Mouse (Mus musculus): ENCODE measurements around the gene Ryr1. TPM values are rescaled to one million over a fixed set of nuclear protein-coding genes. Genes with fewer than 3 reads are reported as not detected.

Ryr1 gene
- polyA plus RNA-seq, 1 experiment, result 1.1 TPM

DNA sequence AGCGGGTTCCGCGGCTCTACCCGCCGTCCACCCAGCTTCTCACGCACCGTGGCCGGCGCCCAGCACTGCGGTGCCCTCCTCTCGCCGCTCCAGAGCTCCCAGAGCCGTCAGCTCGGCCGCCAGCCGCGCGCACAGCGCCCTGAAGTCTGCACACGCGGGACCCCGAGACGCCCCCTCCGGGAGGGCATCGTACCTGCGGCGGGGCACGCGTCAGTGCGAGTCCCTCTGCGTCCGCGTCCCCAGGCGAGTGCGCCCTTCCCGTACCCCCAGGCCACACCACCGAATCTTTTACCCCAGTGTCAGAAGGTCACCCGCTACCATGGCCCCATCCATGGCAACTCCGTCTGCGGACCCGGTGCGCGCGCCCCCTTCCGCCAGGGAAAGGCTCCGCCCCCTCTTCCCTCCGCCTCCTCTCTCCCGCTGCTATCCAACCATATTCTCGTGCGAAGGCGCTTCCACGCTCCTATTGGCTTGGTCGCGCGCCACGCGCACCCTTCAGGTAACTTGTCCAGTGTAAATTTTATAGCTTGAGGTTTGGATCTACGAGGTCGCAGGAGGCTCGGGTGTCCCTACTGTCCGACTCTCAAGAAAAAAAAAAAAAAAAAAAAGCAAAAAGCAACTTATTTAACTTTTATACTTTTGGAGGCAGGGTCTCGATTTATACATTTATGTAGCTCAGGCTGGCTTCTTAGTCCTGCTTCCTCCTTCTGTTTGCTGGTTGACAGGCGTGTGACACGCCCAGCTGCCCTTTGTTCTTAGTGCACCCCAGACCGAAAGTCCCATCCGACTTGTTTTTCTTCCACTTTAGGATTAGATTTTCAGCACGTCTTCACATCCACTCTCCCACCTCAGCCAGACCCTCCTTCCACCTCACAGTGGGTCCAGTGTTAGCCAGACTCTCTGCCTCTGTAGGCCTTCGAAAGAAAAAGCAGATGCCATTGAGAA lies 31.1 kb upstream of the Ryr1 start, which contains the start of gene Fam98c:
Gene Fam98c (minus strand): TSS at position 397 of the 945 bp plus-strand sequence.
- Histone ChIP-seq H3K36me3 (ENCODE audit: control insufficient read depth, insufficient read depth, low read length) (peaks cover 1% of the 10 kb centered on the region; the same call in 1 of the 2 replicates), H3K27me3 (ENCODE audit: control insufficient read depth, insufficient read depth, low read length) (no peaks in the 10 kb centered on the region), H3K4me1 (ENCODE audit: control insufficient read depth, insufficient read depth, low read length) (peaks cover 16% of the 10 kb centered on the region), H3K4me3 (ENCODE audit: control insufficient read depth, low read depth, low read length) (peak within 1 kb of the TSS; percentile 91), H3K27ac (ENCODE audit: control insufficient read depth, insufficient read depth, low read depth, low read length) (peak within 1 kb of the TSS; percentile 92)
- TF ChIP-seq POLR2A (IDR thresholded peaks at IDR 0.05; ENCODE audit: control insufficient read depth, low read depth, low read length) (peak; percentile 3; the same call in 1 of the 2 replicates), CTCF (IDR thresholded peaks at IDR 0.05; ENCODE audit: control insufficient read depth, insufficient read depth, insufficient replicate concordance, low read depth, low read length) (0 out of 2 replicates have a peak, but pooled peaks have one; percentile 11)

DNA sequence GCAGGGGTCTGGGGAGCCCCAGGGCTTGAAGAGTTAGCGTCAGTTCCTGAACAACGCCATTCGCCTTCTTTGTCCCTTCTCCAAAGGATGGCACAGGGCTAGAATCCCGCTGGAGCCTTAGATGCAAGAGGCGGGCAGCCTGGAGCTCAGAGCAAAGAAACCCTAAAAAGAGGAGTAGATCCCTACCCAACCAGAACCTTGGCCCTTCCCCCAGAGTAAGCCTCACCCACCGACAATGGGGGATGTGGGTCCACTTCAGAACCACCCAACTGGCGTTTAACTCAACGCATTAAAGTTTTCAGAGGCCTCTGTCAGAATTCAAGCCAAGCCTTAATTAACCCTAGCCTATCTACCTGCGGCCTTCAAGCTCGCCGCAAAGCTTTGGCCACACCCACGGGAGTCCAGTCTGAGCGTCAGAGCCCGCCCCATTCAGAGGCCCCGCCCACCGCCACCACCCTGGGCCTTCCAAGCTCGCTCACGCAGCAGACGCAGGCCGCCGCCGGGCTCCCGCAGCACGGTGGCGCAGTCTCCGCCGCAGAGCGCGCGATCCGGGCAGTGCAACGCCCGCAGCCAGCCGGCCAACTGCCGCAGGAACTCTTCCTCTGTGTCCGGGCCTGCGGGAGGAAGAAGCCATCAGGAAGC lies 30.3 kb upstream of the Ryr1 start:
- no peaks in the 10 kb centered on the region for H3K27me3 ChIP-seq (ENCODE audit: control insufficient read depth, insufficient read depth, low read length)

DNA sequence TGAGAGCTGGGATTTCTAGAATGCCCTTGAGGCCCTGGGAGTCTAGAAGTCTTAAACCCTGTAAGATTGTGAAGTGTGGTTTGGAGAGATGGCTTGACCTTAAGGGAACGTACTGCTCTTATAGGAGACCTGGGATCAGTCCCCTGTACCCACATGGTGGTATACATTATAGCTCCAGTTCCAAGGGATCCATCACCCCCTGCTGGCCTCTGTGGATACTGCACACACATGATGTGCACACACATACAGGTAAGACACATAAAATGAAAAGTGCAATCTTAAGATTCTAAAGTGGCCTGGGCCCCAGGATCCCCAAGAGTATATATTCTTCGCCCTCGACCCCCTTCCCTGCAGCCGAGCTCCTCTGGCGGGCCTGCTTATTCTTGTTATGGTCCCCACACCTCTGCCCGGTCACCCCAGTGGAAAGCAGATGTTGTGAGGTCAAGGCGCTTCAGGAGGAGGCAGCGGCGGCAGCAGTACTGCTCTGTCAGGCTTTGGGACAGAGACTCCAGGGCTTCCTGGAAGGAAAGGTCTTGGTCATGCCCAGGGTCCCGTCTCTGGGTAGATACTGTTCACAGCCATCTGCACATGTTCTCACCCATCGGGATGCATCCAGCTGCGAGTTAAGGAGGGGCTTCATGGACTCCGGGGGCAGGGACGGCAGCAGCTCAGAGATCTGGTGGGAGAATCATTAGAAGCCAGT lies 29.2 kb upstream of the Ryr1 start:
- H3K27ac ChIP-seq (ENCODE audit: control insufficient read depth, insufficient read depth, low read depth, low read length), result no peak overlapping the region
- H3K4me3 ChIP-seq (ENCODE audit: control insufficient read depth, low read depth, low read length), result peak overlapping the region; percentile 39
- no peaks in the 10 kb centered on the region for H3K27me3 ChIP-seq (ENCODE audit: control insufficient read depth, insufficient read depth, low read length)
- H3K36me3 ChIP-seq (ENCODE audit: control insufficient read depth, insufficient read depth, low read length), result peaks cover 1% of the 10 kb centered on the region; the same call in 1 of the 2 replicates
- H3K4me1 ChIP-seq (ENCODE audit: control insufficient read depth, insufficient read depth, low read length), result peaks cover 16% of the 10 kb centered on the region
- TF ChIP-seq CTCF (IDR thresholded peaks at IDR 0.05; ENCODE audit: control insufficient read depth, insufficient read depth, insufficient replicate concordance, low read depth, low read length) (no peak), POLR2A (IDR thresholded peaks at IDR 0.05; ENCODE audit: control insufficient read depth, low read depth, low read length) (no peak)

More for the DNA sequence above, 30.3 kb upstream of the Ryr1 start:
- TF ChIP-seq POLR2A (IDR thresholded peaks at IDR 0.05; ENCODE audit: control insufficient read depth, low read depth, low read length) (peak; percentile 56), CTCF (IDR thresholded peaks at IDR 0.05; ENCODE audit: control insufficient read depth, insufficient read depth, insufficient replicate concordance, low read depth, low read length) (no peak)
- peaks cover 1% of the 10 kb centered on the region; the same call in 1 of the 2 replicates for H3K36me3 ChIP-seq (ENCODE audit: control insufficient read depth, insufficient read depth, low read length)
- peaks cover 16% of the 10 kb centered on the region for H3K4me1 ChIP-seq (ENCODE audit: control insufficient read depth, insufficient read depth, low read length)
- H3K4me3 ChIP-seq (ENCODE audit: control insufficient read depth, low read depth, low read length), result peak overlapping the region; percentile 91
- H3K27ac ChIP-seq (ENCODE audit: control insufficient read depth, insufficient read depth, low read depth, low read length), result peak overlapping the region; percentile 92

DNA sequence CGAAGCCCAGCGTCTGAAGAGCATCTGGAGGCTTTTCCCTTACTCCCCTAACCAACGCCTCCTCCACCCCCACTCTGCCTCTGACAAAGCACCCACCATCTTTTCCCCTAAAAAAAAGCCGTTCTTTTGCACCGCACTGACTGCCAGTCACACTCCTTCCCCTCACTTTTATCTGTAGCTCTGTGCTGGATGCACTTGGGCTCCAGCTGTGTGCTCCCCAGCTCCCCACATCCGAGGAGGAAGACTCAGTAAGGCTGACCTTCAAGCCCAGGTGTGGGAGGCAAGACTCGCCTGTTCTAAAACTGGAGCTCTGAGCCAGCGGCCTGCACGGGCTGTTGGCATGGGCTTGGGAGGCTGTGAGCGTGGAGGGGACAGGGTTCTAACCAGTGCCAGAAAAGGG lies 26.5 kb upstream of the Ryr1 start:
- peaks cover 12% of the 10 kb centered on the region for H3K4me1 ChIP-seq (ENCODE audit: control insufficient read depth, insufficient read depth, low read length)
- no peak overlapping the region for H3K4me3 ChIP-seq (ENCODE audit: control insufficient read depth, low read depth, low read length)
- no peak overlapping the region for H3K27ac ChIP-seq (ENCODE audit: control insufficient read depth, insufficient read depth, low read depth, low read length)
- no peak for TF ChIP-seq POLR2A (IDR thresholded peaks at IDR 0.05; ENCODE audit: control insufficient read depth, low read depth, low read length)
- no peak for TF ChIP-seq CTCF (IDR thresholded peaks at IDR 0.05; ENCODE audit: control insufficient read depth, insufficient read depth, insufficient replicate concordance, low read depth, low read length)
- no peaks in the 10 kb centered on the region for H3K27me3 ChIP-seq (ENCODE audit: control insufficient read depth, insufficient read depth, low read length)
- H3K36me3 ChIP-seq (ENCODE audit: control insufficient read depth, insufficient read depth, low read length), result peaks cover 1% of the 10 kb centered on the region; the same call in 1 of the 2 replicates

DNA sequence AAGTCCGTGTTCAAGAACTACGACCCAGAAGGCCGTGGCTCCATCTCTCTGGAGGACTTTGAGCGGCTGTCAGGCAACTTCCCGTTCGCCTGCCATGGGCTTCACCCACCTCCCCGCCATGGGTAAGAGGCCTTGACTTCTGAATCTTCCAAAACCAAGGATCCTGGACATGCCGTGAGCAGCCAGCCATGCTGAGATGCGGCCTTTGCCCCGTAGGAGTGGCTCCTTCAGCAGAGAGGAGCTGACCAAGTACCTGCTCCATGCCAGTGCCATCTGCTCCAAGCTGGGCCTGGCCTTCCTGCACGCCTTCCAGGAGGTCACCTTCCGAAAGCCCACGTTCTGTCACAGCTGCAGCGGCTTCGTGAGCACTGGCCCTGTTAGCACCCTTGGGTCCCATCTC lies 23.8 kb upstream of the Ryr1 start:
- Histone ChIP-seq H3K4me1 (ENCODE audit: control insufficient read depth, insufficient read depth, low read length) (peaks cover 11% of the 10 kb centered on the region), H3K36me3 (ENCODE audit: control insufficient read depth, insufficient read depth, low read length) (no peaks in the 10 kb centered on the region), H3K27ac (ENCODE audit: control insufficient read depth, insufficient read depth, low read depth, low read length) (no peak overlapping the region), H3K27me3 (ENCODE audit: control insufficient read depth, insufficient read depth, low read length) (no peaks in the 10 kb centered on the region), H3K4me3 (ENCODE audit: control insufficient read depth, low read depth, low read length) (no peak overlapping the region)
- TF ChIP-seq POLR2A (IDR thresholded peaks at IDR 0.05; ENCODE audit: control insufficient read depth, low read depth, low read length) (no peak), CTCF (IDR thresholded peaks at IDR 0.05; ENCODE audit: control insufficient read depth, insufficient read depth, insufficient replicate concordance, low read depth, low read length) (no peak)

DNA sequence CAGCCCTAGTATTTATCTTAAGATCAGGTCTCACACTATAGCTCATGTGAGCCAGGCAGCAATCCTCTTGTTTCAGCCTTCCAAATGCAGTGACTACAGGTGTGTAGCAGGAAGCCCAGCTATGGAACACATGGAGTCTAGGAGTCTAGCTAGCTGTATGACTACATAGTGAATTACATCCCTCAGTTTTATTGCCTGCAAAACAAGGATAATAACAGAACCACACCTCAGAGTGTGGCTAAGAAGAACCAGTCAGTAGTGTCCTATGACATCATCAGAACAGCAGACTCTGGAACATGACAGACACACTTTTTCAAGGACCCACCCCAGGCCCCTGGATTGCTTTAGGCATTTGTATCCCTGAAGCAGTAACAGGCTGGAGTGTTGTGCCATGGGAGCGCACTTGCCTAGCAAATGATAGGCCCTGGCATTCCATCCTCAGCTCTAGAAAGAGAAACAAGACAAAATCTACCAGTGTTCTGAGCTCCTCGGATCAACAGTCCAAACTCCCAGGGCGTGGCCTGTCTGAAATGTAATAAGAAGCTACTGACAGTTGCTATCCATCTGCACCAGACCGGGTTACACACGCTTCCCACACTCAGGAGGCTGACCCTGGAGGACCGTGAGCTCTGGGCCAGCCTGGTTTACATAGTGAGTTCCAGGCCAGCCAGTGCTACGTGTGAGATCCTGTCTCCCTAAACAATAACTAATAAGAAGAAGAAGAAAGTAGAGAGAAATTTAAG lies 21.8 kb upstream of the Ryr1 start:
- Histone ChIP-seq H3K4me1 (ENCODE audit: control insufficient read depth, insufficient read depth, low read length) (peaks cover 14% of the 10 kb centered on the region), H3K36me3 (ENCODE audit: control insufficient read depth, insufficient read depth, low read length) (no peaks in the 10 kb centered on the region), H3K4me3 (ENCODE audit: control insufficient read depth, low read depth, low read length) (no peak overlapping the region), H3K27ac (ENCODE audit: control insufficient read depth, insufficient read depth, low read depth, low read length) (no peak overlapping the region), H3K27me3 (ENCODE audit: control insufficient read depth, insufficient read depth, low read length) (no peaks in the 10 kb centered on the region)
- no peak for TF ChIP-seq CTCF (IDR thresholded peaks at IDR 0.05; ENCODE audit: control insufficient read depth, insufficient read depth, insufficient replicate concordance, low read depth, low read length)
- TF ChIP-seq POLR2A (IDR thresholded peaks at IDR 0.05; ENCODE audit: control insufficient read depth, low read depth, low read length), result no peak
